Comparison of ENCODE assay signal across 12 mouse cellular contexts in the genomic region with DNA sequence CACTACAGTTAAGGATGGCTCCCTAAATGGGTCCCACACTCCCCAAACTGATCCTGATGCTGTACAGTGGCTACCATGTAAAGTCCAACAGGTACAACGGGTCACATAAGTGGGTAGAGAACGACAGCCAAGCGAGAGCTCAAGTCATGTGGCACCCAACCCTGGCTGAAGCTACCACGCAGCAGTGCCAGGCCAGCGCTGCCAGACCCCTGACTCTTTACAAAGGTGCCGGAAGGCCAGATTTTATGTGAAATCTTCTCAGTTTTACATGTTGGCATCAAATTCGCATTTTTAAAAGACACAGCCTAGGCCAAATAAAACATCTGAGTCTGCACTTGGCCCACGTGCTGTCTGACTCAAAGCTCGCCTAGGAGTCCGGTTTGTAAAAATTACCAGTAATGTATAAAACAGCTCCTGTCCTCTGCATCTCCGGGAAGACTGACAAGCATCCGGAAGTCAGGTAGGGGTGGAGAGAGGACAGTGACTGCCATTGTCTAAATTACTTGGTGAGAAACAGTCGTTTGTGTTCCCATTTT. TPM values are rescaled to one million over a fixed set of nuclear protein-coding genes. Genes with fewer than 3 reads are reported as not detected.
A peak's percentile ranks its signal among the peaks of the same experiment; 100 is the strongest.
DNase-seq lines count a peak whose midpoint lies in the region; ATAC-seq lines count a peak whose summit lies in the region.
"Had no signal": no experiment of that assay in that cellular context is flagged by ENCODE, and none has a peak within 500 bp of the region (broad histone marks: within the 10 kb centered on the region; RNA-seq: fewer than 3 reads in every experiment).

No protein-coding gene starts in this region.

- no peak overlapping the region for H3K4me2 ChIP-seq in hindbrain, embryonic 16.5 days (ENCODE audit: low read length)
- no peak overlapping the region for H3K4me2 ChIP-seq in forebrain, embryonic 12.5 days
- H3K4me2 ChIP-seq in midbrain, embryonic 16.5 days (ENCODE audit: low read length), result no peak overlapping the region
- H3K4me2 ChIP-seq in liver, embryonic 12.5 days, result no peak overlapping the region
- H3K4me2 ChIP-seq: embryonic facial prominence, embryonic 12.5 days had no signal

- peak; percentile 43 for DNase-seq in adrenal gland, adult 2 months
- no peak for DNase-seq in adrenal gland, postnatal 4 days (ENCODE audit: low spot score in 2 of 2)
- no peak for DNase-seq in hindbrain, embryonic 10.5 days (ENCODE audit: low spot score)
- DNase-seq in thymus, postnatal 0 days (ENCODE audit: low spot score), result no peak
- DNase-seq: kidney, postnatal 10 days; left cerebral cortex, postnatal 4 days had no signal

- no peaks in the 10 kb centered on the region for H3K9me3 ChIP-seq in hindbrain, embryonic 10.5 days
- H3K9me3 ChIP-seq in hindbrain, embryonic 16.5 days (ENCODE audit: control insufficient read depth, low read length), result no peaks in the 10 kb centered on the region
- peaks cover 4% of the 10 kb centered on the region; the same call in 1 of the 2 replicates for H3K9me3 ChIP-seq in forebrain, embryonic 12.5 days
- H3K9me3 ChIP-seq in midbrain, embryonic 16.5 days (replicated peaks; ENCODE audit: control insufficient read depth, low read length, poor library complexity, severe bottlenecking), result no peaks in the 10 kb centered on the region
- H3K9me3 ChIP-seq in liver, embryonic 12.5 days (replicated peaks), result 0 out of 2 replicates have a peak, but pooled peaks cover 3% of the 10 kb centered on the region
- H3K9me3 ChIP-seq: embryonic facial prominence, embryonic 12.5 days had no signal

- peak overlapping the region; percentile 56; the same call in 1 of the 2 replicates for H3K27ac ChIP-seq in hindbrain, embryonic 10.5 days
- H3K27ac ChIP-seq in hindbrain, embryonic 16.5 days (ENCODE audit: low read depth, low read length), result no peak overlapping the region
- peak overlapping the region; percentile 5; the same call in 1 of the 2 replicates for H3K27ac ChIP-seq in forebrain, embryonic 12.5 days
- H3K27ac ChIP-seq in midbrain, embryonic 16.5 days (ENCODE audit: low read length), result peak overlapping the region; percentile 47; the same call in 1 of the 2 replicates
- no peak overlapping the region for H3K27ac ChIP-seq in liver, embryonic 12.5 days
- H3K27ac ChIP-seq: macrophage had no signal

- no peak overlapping the region for H3K9ac ChIP-seq in hindbrain, embryonic 16.5 days (ENCODE audit: low read depth, low read length)
- no peak overlapping the region for H3K9ac ChIP-seq in forebrain, embryonic 12.5 days
- H3K9ac ChIP-seq in midbrain, embryonic 16.5 days (ENCODE audit: low read depth, low read length), result no peak overlapping the region
- H3K9ac ChIP-seq in liver, embryonic 12.5 days, result no peak overlapping the region
- H3K9ac ChIP-seq: embryonic facial prominence, embryonic 12.5 days had no signal

- H3K4me3 ChIP-seq in hindbrain, embryonic 10.5 days, result no peak overlapping the region
- H3K4me3 ChIP-seq in hindbrain, embryonic 16.5 days (ENCODE audit: low read length), result no peak overlapping the region
- H3K4me3 ChIP-seq in forebrain, embryonic 12.5 days (replicated peaks), result no peak overlapping the region
- H3K4me3 ChIP-seq in midbrain, embryonic 16.5 days (ENCODE audit: low read depth, low read length), result no peak overlapping the region
- H3K4me3 ChIP-seq in liver, embryonic 12.5 days, result no peak overlapping the region
- H3K4me3 ChIP-seq: embryonic facial prominence, embryonic 12.5 days had no signal

- peaks cover 67% of the 10 kb centered on the region for H3K36me3 ChIP-seq in hindbrain, embryonic 10.5 days
- H3K36me3 ChIP-seq in hindbrain, embryonic 16.5 days (ENCODE audit: control insufficient read depth, insufficient read depth, low read length), result no peaks in the 10 kb centered on the region
- peaks cover 19% of the 10 kb centered on the region for H3K36me3 ChIP-seq in forebrain, embryonic 12.5 days (replicated peaks)
- no peaks in the 10 kb centered on the region for H3K36me3 ChIP-seq in midbrain, embryonic 16.5 days (ENCODE audit: control insufficient read depth, insufficient read depth, low read length)
- H3K36me3 ChIP-seq in liver, embryonic 12.5 days, result no peaks in the 10 kb centered on the region
- H3K36me3 ChIP-seq: embryonic facial prominence, embryonic 12.5 days had no signal

- WGBS in hindbrain, embryonic 10.5 days, result 80% methylated on average over 13 of the region's 13 CpGs
- WGBS in hindbrain, embryonic 16.5 days, result 67% methylated on average over 13 of the region's 13 CpGs
- WGBS in forebrain, embryonic 12.5 days, result 84% methylated on average over 13 of the region's 13 CpGs
- WGBS in midbrain, embryonic 16.5 days, result 73% methylated on average over 13 of the region's 13 CpGs
- WGBS in liver, embryonic 12.5 days (ENCODE audit: insufficient replicate concordance), result 70% methylated on average over 13 of the region's 13 CpGs

- peaks cover 78% of the 10 kb centered on the region for H3K4me1 ChIP-seq in hindbrain, embryonic 10.5 days (replicated peaks)
- H3K4me1 ChIP-seq in hindbrain, embryonic 16.5 days (ENCODE audit: control insufficient read depth, insufficient read depth, low read depth, low read length), result peaks cover 27% of the 10 kb centered on the region
- peaks cover 76% of the 10 kb centered on the region for H3K4me1 ChIP-seq in forebrain, embryonic 12.5 days
- H3K4me1 ChIP-seq in midbrain, embryonic 16.5 days (ENCODE audit: control insufficient read depth, insufficient read depth, low read length), result peaks cover 51% of the 10 kb centered on the region
- peaks cover 6% of the 10 kb centered on the region for H3K4me1 ChIP-seq in liver, embryonic 12.5 days

- no peak for ATAC-seq in hindbrain, embryonic 16.5 days
- ATAC-seq in forebrain, embryonic 12.5 days (ENCODE audit: low FRiP score), result no peak
- ATAC-seq in midbrain, embryonic 16.5 days, result no peak
- ATAC-seq in liver, embryonic 12.5 days, result no peak

- no peaks in the 10 kb centered on the region for H3K27me3 ChIP-seq in hindbrain, embryonic 10.5 days (ENCODE audit: insufficient read depth, poor library complexity, severe bottlenecking)
- H3K27me3 ChIP-seq in hindbrain, embryonic 16.5 days (replicated peaks; ENCODE audit: control insufficient read depth, insufficient read depth, low read length), result no peaks in the 10 kb centered on the region
- no peaks in the 10 kb centered on the region for H3K27me3 ChIP-seq in forebrain, embryonic 12.5 days
- no peaks in the 10 kb centered on the region for H3K27me3 ChIP-seq in midbrain, embryonic 16.5 days (ENCODE audit: control insufficient read depth, insufficient read depth, low read depth, low read length)
- H3K27me3 ChIP-seq in liver, embryonic 12.5 days (replicated peaks), result no peaks in the 10 kb centered on the region
- H3K27me3 ChIP-seq: embryonic facial prominence, embryonic 12.5 days had no signal

RNA-seq across cellular contexts. Expression of a gene that starts 22.4 kb away (rescaled TPM):
- total RNA-seq in adrenal gland, adult 2 months (2021), result 10 to 100 TPM; 14.3 to 21.2 TPM
- polyA plus RNA-seq in adrenal gland, adult 2 months (2012; rRNA removed), result 3.2 and 3.7 TPM in 2 replicates
- 10 to 100 TPM; 25.8 to 27.8 TPM for total RNA-seq in adrenal gland, postnatal 4 days (2021)
- 28.0 and 34.7 TPM in 2 replicates for polyA plus RNA-seq in hindbrain, embryonic 10.5 days (2016; fragmentation: Nextera tagmentation; extraction: Ambion mirVana)
- 27.0 and 32.7 TPM in 2 replicates for polyA plus RNA-seq in hindbrain, embryonic 16.5 days (2015; fragmentation: Nextera tagmentation; extraction: Ambion mirVana)
- polyA plus RNA-seq in forebrain, embryonic 12.5 days (2016; fragmentation: Nextera tagmentation; extraction: Ambion mirVana), result 36.6 and 39.9 TPM in 2 replicates
- polyA plus RNA-seq in midbrain, embryonic 16.5 days (2015; fragmentation: Nextera tagmentation; extraction: Ambion mirVana), result 37.4 and 38.6 TPM in 2 replicates
- polyA plus RNA-seq in liver, embryonic 12.5 days (2016; fragmentation: Nextera tagmentation; extraction: Ambion mirVana), result 0.85 and 1.3 TPM in 2 replicates
- polyA plus RNA-seq in thymus, postnatal 0 days (2015; fragmentation: Nextera tagmentation; extraction: Ambion mirVana), result 0.71 and 1.2 TPM in 2 replicates

Comparison
In these comparisons a context has a peak if more than half of its experiments do, and no peak if none do; other contexts are left out.
1. H3K27ac ChIP-seq: peak in hindbrain, embryonic 10.5 days (single experiment), forebrain, embryonic 12.5 days (single experiment) and midbrain, embryonic 16.5 days (single experiment); none in hindbrain, embryonic 16.5 days (single experiment) and liver, embryonic 12.5 days (single experiment).